Mouse (Mus musculus) bone marrow macrophage, adult 2 months (primary cell): ENCODE data around the gene Timp4. TPM values are rescaled to one million over a fixed set of nuclear protein-coding genes. Genes with fewer than 3 reads are reported as not detected.

Experiments used
- H3K27ac ChIP-seq: 2 replicates; pipeline ENCODE4 v1.5.1; 2012; ENCODE audit warnings: low read depth, low read length; ENCODE audit not compliant: insufficient read depth
- H3K4me1 ChIP-seq: 2 replicates; pipeline ENCODE4 v1.6.1; 2012; ENCODE audit warnings: low read length; ENCODE audit not compliant: control insufficient read depth, insufficient read depth
- H3K4me3 ChIP-seq: 2 replicates; pipeline ENCODE4 v1.5.1; 2012; ENCODE audit warnings: mild to moderate bottlenecking, low read length, moderate library complexity; ENCODE audit not compliant: insufficient read depth
- CTCF ChIP-seq: IDR thresholded peaks from 2 replicates; pipeline ENCODE4 v1.5.1; 2012; ENCODE audit warnings: low read depth, mild to moderate bottlenecking, low read length, moderate library complexity
- POLR2A ChIP-seq: IDR thresholded peaks from 2 replicates; pipeline ENCODE4 v1.6.1; 2012; ENCODE audit warnings: mild to moderate bottlenecking, low read depth, low read length, borderline replicate concordance
- polyA plus RNA-seq: library from polyadenylated mRNA; stranded (reverse); fragments of >200 nt; gene quantifications from 2 replicates; pipeline ENCODE4 v1.2.4, GENCODE M21; 2012; ENCODE audit not compliant: missing spikeins, insufficient read depth, insufficient read length

Timp4 gene
- polyA plus RNA-seq, 1 experiment, result not detected

- Histone ChIP-seq H3K27ac (no peak overlapping the region), H3K4me3 (no peak overlapping the region), H3K4me1 (peaks cover 20% of the 10 kb centered on the region)
- no peak for TF ChIP-seq POLR2A
- TF ChIP-seq CTCF, result no peak
Observed at GRCm38 (mm10) chr6:115275116-115275815, 23.3 kb upstream of the Timp4 start.

GRCm38 (mm10) chr6:115274705-115275104 is 22.7 kb upstream of the Timp4 start:
- H3K27ac ChIP-seq, result no peak overlapping the region
- peaks cover 25% of the 10 kb centered on the region for H3K4me1 ChIP-seq
- H3K4me3 ChIP-seq, result no peak overlapping the region
- TF ChIP-seq CTCF, result no peak
- TF ChIP-seq POLR2A, result no peak

- TF ChIP-seq POLR2A (no peak), CTCF (no peak)
- H3K27ac ChIP-seq, result no peak overlapping the region
- H3K4me1 ChIP-seq, result peaks cover 28% of the 10 kb centered on the region
- H3K4me3 ChIP-seq, result no peak overlapping the region
Observed at GRCm38 (mm10) chr6:115273346-115273745, 21.3 kb upstream of the Timp4 start.

GRCm38 (mm10) chr6:115271866-115272271 is 19.9 kb upstream of the Timp4 start:
- Histone ChIP-seq H3K4me3 (no peak overlapping the region), H3K27ac (no peak overlapping the region), H3K4me1 (peaks cover 28% of the 10 kb centered on the region)
- TF ChIP-seq CTCF (no peak), POLR2A (no peak)

- H3K4me1 ChIP-seq, result peaks cover 28% of the 10 kb centered on the region
- H3K27ac ChIP-seq, result no peak overlapping the region
- no peak overlapping the region for H3K4me3 ChIP-seq
- TF ChIP-seq CTCF (no peak), POLR2A (no peak)
Observed at GRCm38 (mm10) chr6:115271326-115271725, 19.3 kb upstream of the Timp4 start.

GRCm38 (mm10) chr6:115270085-115270484 is 18.1 kb upstream of the Timp4 start:
- no peak for TF ChIP-seq POLR2A
- no peak for TF ChIP-seq CTCF
- Histone ChIP-seq H3K27ac (no peak overlapping the region), H3K4me1 (peaks cover 28% of the 10 kb centered on the region), H3K4me3 (no peak overlapping the region)

GRCm38 (mm10) chr6:115269561-115269960 is 17.6 kb upstream of the Timp4 start:
- Histone ChIP-seq H3K4me3 (no peak overlapping the region), H3K27ac (no peak overlapping the region), H3K4me1 (peaks cover 28% of the 10 kb centered on the region)
- TF ChIP-seq POLR2A, result no peak
- no peak for TF ChIP-seq CTCF

GRCm38 (mm10) chr6:115268551-115269385 is 16.8 kb upstream of the Timp4 start:
- TF ChIP-seq CTCF (no peak), POLR2A (no peak)
- Histone ChIP-seq H3K4me1 (peaks cover 28% of the 10 kb centered on the region), H3K27ac (no peak overlapping the region), H3K4me3 (no peak overlapping the region)

GRCm38 (mm10) chr6:115267916-115268315 is 15.9 kb upstream of the Timp4 start:
- H3K4me1 ChIP-seq, result peaks cover 28% of the 10 kb centered on the region
- no peak overlapping the region for H3K27ac ChIP-seq
- H3K4me3 ChIP-seq, result no peak overlapping the region

GRCm38 (mm10) chr6:115266791-115267190 is 14.8 kb upstream of the Timp4 start:
- Histone ChIP-seq H3K4me1 (peaks cover 22% of the 10 kb centered on the region), H3K27ac (no peak overlapping the region)
- TF ChIP-seq CTCF, result no peak
- TF ChIP-seq POLR2A, result no peak

More at GRCm38 (mm10) chr6:115267916-115268315, 15.9 kb upstream of the Timp4 start:
- TF ChIP-seq POLR2A, result no peak
- peak; percentile 64 for TF ChIP-seq CTCF

More at GRCm38 (mm10) chr6:115266791-115267190, 14.8 kb upstream of the Timp4 start:
- H3K4me3 ChIP-seq, result no peak overlapping the region
